Mouse (Mus musculus) adrenal gland, postnatal 14 days (tissue): ENCODE measurements around the gene Dynlt1c. TPM values are rescaled to one million over a fixed set of nuclear protein-coding genes. Genes with fewer than 3 reads are reported as not detected.
"Not testable (repeated sequence)": the region's sequence is repeated elsewhere in the genome, so short reads cannot be mapped to it uniquely, and the experiment has no call there.

Experiments
- DNase-seq: peaks from one replicate; pipeline ENCODE4 v3.0.0; 2021; ENCODE audit warnings: mixed read lengths
- total RNA-seq: library from RNA; stranded (reverse); gene quantifications from 2 replicates; pipeline ENCODE4 v1.2.3, GENCODE M21; 2021

The Dynlt1c gene
- total RNA-seq, 1 experiment from 2014 or later, result 9.2 TPM

DNA sequence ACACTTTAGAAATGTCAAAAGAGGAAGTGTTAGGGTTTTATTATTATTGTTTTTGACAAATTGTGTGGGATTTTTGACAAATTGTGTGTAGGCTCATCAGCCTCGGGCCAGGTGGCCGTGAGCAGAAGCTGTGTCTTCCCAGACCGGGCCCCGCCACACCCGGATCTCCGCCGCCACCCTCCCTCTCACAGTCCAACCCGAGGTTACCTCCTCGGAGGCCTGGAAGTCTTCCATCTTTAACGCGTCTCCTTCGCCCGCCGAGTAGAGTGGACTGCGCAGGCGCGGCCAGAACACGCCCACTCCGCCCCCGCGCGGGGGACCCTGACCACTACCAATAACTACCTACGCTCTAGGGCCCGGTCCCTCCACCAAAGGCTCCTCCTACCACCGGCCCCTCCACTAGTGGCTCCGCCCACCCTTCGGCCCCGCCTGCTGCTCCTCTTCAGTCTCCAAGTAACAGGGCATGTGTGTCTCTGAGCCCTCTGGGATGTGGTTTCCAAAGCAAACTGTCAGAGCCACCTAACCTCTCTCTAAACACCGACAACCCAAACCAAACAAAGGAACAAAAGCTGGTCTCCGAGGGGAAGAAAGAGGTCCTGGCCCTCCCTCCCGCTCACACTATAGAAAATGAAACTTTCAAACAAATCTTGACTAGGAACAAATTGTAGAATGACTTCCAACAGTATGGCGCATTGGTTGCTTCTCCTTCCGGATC is 54.3 kb downstream of the Dynlt1c start, which contains the start of gene Dynlt1f:
Gene Dynlt1f, minus strand, starts transcription at position 334 of the 715 bp plus-strand sequence.
- peak; percentile 71 for DNase-seq

DNA sequence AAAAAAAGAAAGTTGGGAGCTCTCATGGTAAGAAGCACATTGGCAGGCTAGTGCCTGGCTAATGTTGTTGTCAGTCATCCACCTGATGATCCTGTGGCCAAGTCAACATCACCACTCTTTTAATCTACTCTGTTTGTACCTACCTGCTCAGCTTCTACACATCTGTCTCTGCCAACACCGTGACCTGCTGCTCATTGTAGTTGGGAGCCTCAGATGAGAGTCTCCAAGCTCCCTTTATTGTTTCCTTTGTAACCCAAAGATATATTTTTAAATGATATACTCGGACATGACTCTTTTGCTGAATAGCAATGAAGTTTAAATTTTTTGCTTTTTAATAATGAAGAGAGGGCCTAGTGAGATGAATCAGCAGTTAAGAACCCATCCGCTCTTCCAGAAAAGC is 55.0 kb downstream of the Dynlt1c start:
- DNase-seq, result not testable (repeated sequence)

DNA sequence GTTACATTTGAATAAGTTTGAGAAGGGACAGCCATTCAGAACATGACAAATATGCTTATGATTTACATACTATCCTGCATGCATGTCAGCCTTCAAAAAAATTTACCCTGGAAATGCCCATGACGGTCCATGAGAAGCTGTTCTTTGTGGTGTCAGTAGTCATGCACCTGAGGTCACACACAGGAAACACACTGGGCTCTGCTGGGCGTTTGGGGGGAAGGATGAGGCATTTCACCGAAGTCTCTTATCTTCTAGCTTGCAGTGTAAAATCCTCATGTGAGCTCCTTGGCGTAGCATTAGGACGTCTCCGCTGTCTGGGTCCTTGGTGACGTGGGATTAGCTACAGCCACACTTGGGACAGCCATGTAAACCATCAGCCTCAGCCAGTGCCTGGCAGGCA is 57.3 kb downstream of the Dynlt1c start, which contains the start of gene Sytl3:
Gene Sytl3, plus strand, starts transcription at position 293 of the 400 bp plus-strand sequence.
- not testable (repeated sequence) for DNase-seq

Other genes starting within 250 kb of the Dynlt1c start
- 109 and 133 TPM in 2 replicates for gene Dynlt1b, start 171.6 kb upstream of the Dynlt1c start, total RNA-seq
- 105 and 109 TPM in 2 replicates for gene Dynlt1f, start 54.2 kb downstream of the Dynlt1c start, total RNA-seq
- 0.85 and 1.5 TPM in 2 replicates for gene Sytl3, start 57.4 kb downstream of the Dynlt1c start, total RNA-seq
- gene Ezr, start 181.1 kb downstream of the Dynlt1c start, total RNA-seq, result 23.6 and 30.5 TPM in 2 replicates